Mouse (Mus musculus) limb, embryonic 14.5 days (tissue): ENCODE measurements around the gene Hist1h1b. TPM values are rescaled to one million over a fixed set of nuclear protein-coding genes. Genes with fewer than 3 reads are reported as not detected.
A peak's percentile ranks its signal among the peaks of the same experiment; 100 is the strongest.
"Not testable (repeated sequence)": the region's sequence is repeated elsewhere in the genome, so short reads cannot be mapped to it uniquely, and the experiment has no call there.

Source experiments
- ATAC-seq: fragments of 200-750 bp; cut with Nextera tagmentation; 2 replicates; pipeline ENCODE4 v1.8.0; 2017; ENCODE audit warnings: low read depth, moderate number of reproducible peaks, moderate TSS enrichment; ENCODE audit not compliant: low FRiP score
- DNase-seq: peaks from one replicate; pipeline ENCODE4 v3.0.0-alpha.2; 2015; ENCODE audit warnings: low spot score
- H3K27ac ChIP-seq: fragments of 300-500 bp; sonication (generic); replicated peaks from 2 replicates; pipeline ENCODE4 v1.5.1; 2014; ENCODE audit warnings: low read depth, mild to moderate bottlenecking, low read length, moderate library complexity, mixed read lengths
- H3K27me3 ChIP-seq: fragments of 300-500 bp; sonication (generic); 2 replicates; pipeline ENCODE4 v1.6.1; 2014; ENCODE audit warnings: low read length, mixed read lengths; ENCODE audit not compliant: control insufficient read depth, insufficient read depth
- H3K36me3 ChIP-seq: fragments of 300-500 bp; sonication (generic); 2 replicates; pipeline ENCODE4 v1.6.1; 2014; ENCODE audit warnings: mild to moderate bottlenecking, low read length, moderate library complexity, mixed read lengths; ENCODE audit not compliant: control insufficient read depth, insufficient read depth
- H3K4me1 ChIP-seq: fragments of 300-500 bp; sonication (generic); 2 replicates; pipeline ENCODE4 v1.6.1; 2014; ENCODE audit warnings: antibody characterized with exemption, low read length, mixed read lengths; ENCODE audit not compliant: control insufficient read depth, insufficient read depth
- H3K4me2 ChIP-seq: fragments of 300-500 bp; sonication (generic); replicated peaks from 2 replicates; pipeline ENCODE4 v1.6.1; 2014; ENCODE audit warnings: low read depth, mild to moderate bottlenecking, low read length, moderate library complexity; ENCODE audit not compliant: severe bottlenecking
- H3K4me3 ChIP-seq: fragments of 300-500 bp; sonication (generic); replicated peaks from 2 replicates; pipeline ENCODE4 v1.5.1; 2014; ENCODE audit warnings: low read length
- H3K9ac ChIP-seq: fragments of 300-500 bp; sonication (generic); 2 replicates; pipeline ENCODE4 v1.6.1; 2014; ENCODE audit warnings: mild to moderate bottlenecking, low read depth, low read length, moderate library complexity; ENCODE audit not compliant: severe bottlenecking
- H3K9me3 ChIP-seq: fragments of 300-500 bp; sonication (generic); 2 replicates; pipeline ENCODE4 v1.6.1; 2016; ENCODE audit warnings: low read length; ENCODE audit not compliant: control insufficient read depth
- POLR2A ChIP-seq: fragments of 200-500 bp; IDR thresholded peaks from 2 replicates; pipeline ENCODE4 v1.8.0; 2012; ENCODE audit warnings: inconsistent platforms, mild to moderate bottlenecking, moderate library complexity, borderline replicate concordance; ENCODE audit not compliant: insufficient read depth, insufficient read length; ENCODE audit errors: extremely low read depth
- WGBS: fragments of 180-500 bp; shearing (Covaris S2); extraction: QIAGEN DNeasy Blood & Tissue Kit; methylation state at CpG from one replicate; pipeline ENCODE4 v1.1.7; 2014; 5-methylcytosine and 5-hydroxymethylcytosine counted together
- polyA plus RNA-seq, 2 experiments: library from polyadenylated mRNA; depleted of rRNA in 1 of 2; stranded (reverse) in 1 of 2; unstranded in 1 of 2; fragments of >200 nt; fragmentation: Nextera tagmentation in 1 of 2; extraction: Ambion mirVana in 1 of 2; gene quantifications; 2 replicates each; pipeline versions ENCODE4 v1.2.1 to v1.2.3; 2012 to 2014

Hist1h1b gene
- polyA plus RNA-seq, 2 experiments: 6.7 to 8.9 TPM

GRCm38 (mm10) chr13:21778814-21779766, 1.3 kb downstream of the Hist1h1b start:
- Histone ChIP-seq H3K27ac (peak overlapping the region; percentile 92), H3K4me2 (peak overlapping the region; percentile 75), H3K9me3 (no peaks in the 10 kb centered on the region), H3K36me3 (no peaks in the 10 kb centered on the region), H3K27me3 (no peaks in the 10 kb centered on the region), H3K4me1 (peaks cover 7% of the 10 kb centered on the region), H3K9ac (peak overlapping the region; percentile 78), H3K4me3 (peak overlapping the region; percentile 51)
- peak; percentile 98 for DNase-seq
- 3% methylated on average over 33 of the region's 33 CpGs for WGBS
- TF ChIP-seq POLR2A: peak; percentile 90; the same call in 1 of the 2 replicates
- ATAC-seq: peak; percentile 81

GRCm38 (mm10) chr13:21755707-21756106, 24.7 kb downstream of the Hist1h1b start:
- H3K9ac ChIP-seq: no peak overlapping the region
- H3K27ac ChIP-seq: no peak overlapping the region
- 89% methylated on average over 1 of the region's 1 CpGs for WGBS
- H3K4me2 ChIP-seq: 0 out of 2 replicates have a peak overlapping the region, but pooled peaks have one; percentile 13
- ATAC-seq (no peak), DNase-seq (no peak)
- H3K4me1 ChIP-seq: peaks cover 12% of the 10 kb centered on the region
- no peak overlapping the region for H3K4me3 ChIP-seq
- H3K9me3 ChIP-seq: no peaks in the 10 kb centered on the region
- no peaks in the 10 kb centered on the region for H3K27me3 ChIP-seq
- TF ChIP-seq POLR2A: no peak
- no peaks in the 10 kb centered on the region for H3K36me3 ChIP-seq

GRCm38 (mm10) chr13:21754294-21755001, 26.0 kb downstream of the Hist1h1b start:
- WGBS: under 1% methylated on average over 15 of the region's 26 CpGs
- not testable (repeated sequence) for H3K9me3 ChIP-seq, H3K36me3 ChIP-seq, H3K27me3 ChIP-seq, ATAC-seq
- Histone ChIP-seq H3K4me3 (peak overlapping the region; percentile 43), H3K9ac (peak overlapping the region; percentile 59), H3K27ac (peak overlapping the region; percentile 81), H3K4me2 (peak overlapping the region; percentile 63), H3K4me1 (peaks cover 14% of the 10 kb centered on the region)
- DNase-seq: peak; percentile 56

- H3K27ac ChIP-seq: peak within 1 kb of the TSS; percentile 89
- H3K9me3 ChIP-seq, H3K27me3 ChIP-seq, H3K36me3 ChIP-seq: not testable (repeated sequence)
- peak within 1 kb of the TSS; percentile 63 for H3K4me2 ChIP-seq
- TF ChIP-seq POLR2A: peak; percentile 66; the same call in 1 of the 2 replicates
- peak within 1 kb of the TSS; percentile 43 for H3K4me3 ChIP-seq
- WGBS: 1% methylated on average over 19 of the region's 50 CpGs
- ATAC-seq (peak; percentile 91), DNase-seq (peak; percentile 98)
- H3K4me1 ChIP-seq: peaks cover 20% of the 10 kb centered on the region
- H3K9ac ChIP-seq: peak within 1 kb of the TSS; percentile 61
Observed at GRCm38 (mm10) chr13:21753524-21754285, 26.7 kb downstream of the Hist1h1b start, which contains the start of the genes Hist1h2ak and Hist1h2bn. Gene Hist1h2ak, minus strand, starts transcription at chr13:21753827. Gene Hist1h2bn, plus strand, starts transcription at chr13:21754123.
